Mouse (Mus musculus): ENCODE results near the gene Gm7029. TPM values are rescaled to one million over a fixed set of nuclear protein-coding genes. Genes with fewer than 3 reads are reported as not detected.

Gm7029 gene
- total and polyA plus RNA-seq, 2 experiments from 2014 or later = not detected

DNA sequence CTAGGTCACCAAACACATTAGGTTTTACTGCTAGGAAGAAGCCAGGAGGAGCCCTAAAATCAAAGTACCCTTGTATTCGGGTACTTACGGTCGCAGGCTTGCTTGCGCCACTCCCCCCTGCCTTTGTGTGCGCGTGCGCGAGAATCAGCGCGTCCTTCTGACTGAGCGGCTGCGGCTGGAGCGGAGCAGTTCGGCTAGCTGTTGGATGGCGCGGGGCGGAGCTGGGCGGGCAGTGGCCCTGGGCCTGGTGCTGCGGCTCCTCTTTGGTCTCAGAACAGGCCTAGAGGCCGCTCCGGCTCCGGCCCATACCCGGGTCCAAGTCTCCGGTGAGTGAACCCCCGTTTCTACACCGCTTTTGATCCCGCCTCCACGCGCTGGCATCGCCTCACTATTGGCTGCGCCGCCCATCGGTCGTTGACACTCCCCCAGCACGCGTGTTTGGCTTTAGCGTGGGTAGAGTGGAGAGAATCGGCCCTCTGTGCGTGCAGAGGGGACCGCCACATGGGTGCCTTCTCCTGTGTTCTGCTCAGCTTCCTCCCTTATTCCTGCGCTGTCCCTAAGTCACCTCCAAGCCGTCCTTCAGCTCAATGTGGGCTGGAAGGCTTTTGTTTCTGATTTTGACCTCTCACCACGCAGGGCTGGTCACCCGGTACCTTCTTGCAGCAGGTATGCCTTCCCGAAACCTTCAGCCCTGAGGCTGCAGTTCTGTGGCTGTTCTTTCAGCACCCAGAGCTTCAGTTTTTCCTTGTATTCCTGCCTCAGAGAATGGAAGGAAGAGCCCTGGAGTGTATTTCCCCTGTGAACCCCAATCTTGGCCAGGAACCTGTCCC lies 30.5 kb upstream of the Gm7029 start, which contains the start of gene Cd320:
TSS of gene Cd320 (plus strand) at position 126 of the 830 bp plus-strand sequence.
- WGBS = under 1% methylated on average over 45 of the region's 45 CpGs
- TF ChIP-seq CTCF (IDR thresholded peaks at IDR 0.05; ENCODE audit: low read depth) = peak; percentile 55

GRCm38 (mm10) chr17:33844196-33844595 lies 29.4 kb upstream of the Gm7029 start:
- 57% methylated on average over 1 of the region's 1 CpGs for WGBS
- Histone ChIP-seq H3K27ac (ENCODE audit: low read depth, low read length) (no peak overlapping the region), H3K9me3 (ENCODE audit: low read length) (no peaks in the 10 kb centered on the region), H3K36me3 (ENCODE audit: insufficient read depth) (peaks cover 20% of the 10 kb centered on the region), H3K4me3 (ENCODE audit: low read depth, low read length) (no peak overlapping the region), H3K27me3 (ENCODE audit: insufficient read depth, low read length) (no peaks in the 10 kb centered on the region), H3K9ac (peak overlapping the region; percentile 70), H3K4me2 (ENCODE audit: low read depth) (peak overlapping the region; percentile 87), H3K4me1 (ENCODE audit: insufficient read depth) (peaks cover 10% of the 10 kb centered on the region)
- DNase-seq = no peak
- ATAC-seq = no peak
- no peak for TF ChIP-seq CTCF (IDR thresholded peaks at IDR 0.05; ENCODE audit: low read depth)

More for the DNA sequence above, 30.5 kb upstream of the Gm7029 start, which contains the start of gene Cd320:
- no peaks in the 10 kb centered on the region for H3K9me3 ChIP-seq (ENCODE audit: low read length)
- H3K36me3 ChIP-seq (ENCODE audit: insufficient read depth) = peaks cover 17% of the 10 kb centered on the region
- peak within 1 kb of the TSS; percentile 74 for H3K4me3 ChIP-seq (ENCODE audit: low read depth, low read length)
- H3K9ac ChIP-seq = peak within 1 kb of the TSS; percentile 70
- peak within 1 kb of the TSS; percentile 80 for H3K27ac ChIP-seq (ENCODE audit: low read depth, low read length)
- H3K4me1 ChIP-seq (ENCODE audit: insufficient read depth) = peaks cover 10% of the 10 kb centered on the region
- peak within 1 kb of the TSS; percentile 87 for H3K4me2 ChIP-seq (ENCODE audit: low read depth)
- ATAC-seq = peak; percentile 97
- no peaks in the 10 kb centered on the region for H3K27me3 ChIP-seq (ENCODE audit: insufficient read depth, low read length)
- DNase-seq = peak; percentile 96

DNA sequence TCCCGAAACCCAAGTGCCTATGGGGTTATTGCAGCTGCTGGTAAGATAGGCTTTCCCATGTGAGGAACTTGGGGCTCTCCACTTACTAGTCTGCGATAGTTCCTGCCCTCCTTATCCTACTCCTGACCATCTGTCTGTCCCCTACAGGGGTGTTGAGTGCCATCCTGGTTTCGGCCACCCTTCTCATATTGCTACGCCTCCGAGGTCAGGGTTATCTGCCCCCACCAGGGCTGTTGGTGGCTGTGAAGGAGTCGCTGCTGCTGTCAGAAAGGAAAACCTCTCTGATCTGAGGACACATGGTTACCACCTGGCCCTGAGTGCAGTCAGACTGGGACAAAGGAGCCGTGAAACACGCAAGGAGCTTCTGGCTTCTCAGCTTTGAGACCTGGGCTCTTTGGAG lies 25.5 kb upstream of the Gm7029 start:
- DNase-seq (no peak), ATAC-seq (no peak)
- no peak overlapping the region for H3K9ac ChIP-seq
- no peaks in the 10 kb centered on the region for H3K9me3 ChIP-seq (ENCODE audit: low read length)
- no peak for TF ChIP-seq CTCF (IDR thresholded peaks at IDR 0.05; ENCODE audit: low read depth)
- H3K27ac ChIP-seq (ENCODE audit: low read depth, low read length) = no peak overlapping the region
- peaks cover 25% of the 10 kb centered on the region for H3K36me3 ChIP-seq (ENCODE audit: insufficient read depth)
- peaks cover 10% of the 10 kb centered on the region for H3K4me1 ChIP-seq (ENCODE audit: insufficient read depth)
- no peaks in the 10 kb centered on the region for H3K27me3 ChIP-seq (ENCODE audit: insufficient read depth, low read length)
- H3K4me2 ChIP-seq (ENCODE audit: low read depth) = no peak overlapping the region
- WGBS = 95% methylated on average over 8 of the region's 8 CpGs
- H3K4me3 ChIP-seq (ENCODE audit: low read depth, low read length) = no peak overlapping the region

GRCm38 (mm10) chr17:33851331-33851730 lies 22.3 kb upstream of the Gm7029 start:
- no peaks in the 10 kb centered on the region for H3K27me3 ChIP-seq (ENCODE audit: insufficient read depth, low read length)
- no peak overlapping the region for H3K9ac ChIP-seq
- ATAC-seq (no peak), DNase-seq (no peak)
- WGBS = 74% methylated on average over 1 of the region's 1 CpGs
- no peak overlapping the region for H3K27ac ChIP-seq (ENCODE audit: low read depth, low read length)
- no peak overlapping the region for H3K4me3 ChIP-seq (ENCODE audit: low read depth, low read length)
- no peaks in the 10 kb centered on the region for H3K9me3 ChIP-seq (ENCODE audit: low read length)
- H3K36me3 ChIP-seq (ENCODE audit: insufficient read depth) = peaks cover 25% of the 10 kb centered on the region
- no peak for TF ChIP-seq CTCF (IDR thresholded peaks at IDR 0.05; ENCODE audit: low read depth)
- no peaks in the 10 kb centered on the region for H3K4me1 ChIP-seq (ENCODE audit: insufficient read depth)
- no peak overlapping the region for H3K4me2 ChIP-seq (ENCODE audit: low read depth)

DNA sequence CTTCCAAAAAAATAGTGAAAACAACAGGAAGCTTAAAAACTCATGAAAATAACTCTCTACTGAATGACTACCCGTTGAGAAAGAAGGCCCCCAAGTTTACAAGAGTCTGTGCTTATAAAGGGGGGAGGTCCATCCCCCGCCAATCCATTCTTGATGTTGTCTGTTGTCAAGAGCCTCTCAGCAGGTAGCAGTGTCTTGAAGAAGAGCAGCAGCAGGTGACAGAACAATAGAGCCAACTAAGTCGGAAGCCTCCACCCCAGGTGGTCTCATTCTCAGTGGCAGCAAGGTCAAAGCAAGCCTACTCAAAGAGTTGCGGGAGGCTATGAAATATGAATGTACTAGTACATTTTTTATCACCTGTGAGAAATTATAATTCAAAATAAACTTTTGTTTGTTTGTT lies 15.8 kb upstream of the Gm7029 start:
- Histone ChIP-seq H3K27ac (ENCODE audit: low read depth, low read length) (no peak overlapping the region), H3K36me3 (ENCODE audit: insufficient read depth) (no peaks in the 10 kb centered on the region), H3K9ac (no peak overlapping the region), H3K27me3 (ENCODE audit: insufficient read depth, low read length) (no peaks in the 10 kb centered on the region), H3K4me2 (ENCODE audit: low read depth) (no peak overlapping the region), H3K4me1 (ENCODE audit: insufficient read depth) (no peaks in the 10 kb centered on the region), H3K4me3 (ENCODE audit: low read depth, low read length) (no peak overlapping the region), H3K9me3 (ENCODE audit: low read length) (no peaks in the 10 kb centered on the region)
- WGBS = 63% methylated on average over 4 of the region's 4 CpGs
- ATAC-seq = no peak
- no peak for TF ChIP-seq CTCF (IDR thresholded peaks at IDR 0.05; ENCODE audit: low read depth)
- no peak for DNase-seq

GRCm38 (mm10) chr17:33865330-33866030 lies 8.2 kb upstream of the Gm7029 start:
- Histone ChIP-seq H3K36me3 (ENCODE audit: insufficient read depth) (no peaks in the 10 kb centered on the region), H3K4me1 (ENCODE audit: insufficient read depth) (no peaks in the 10 kb centered on the region), H3K9me3 (ENCODE audit: low read length) (no peaks in the 10 kb centered on the region), H3K4me3 (ENCODE audit: low read depth, low read length) (no peak overlapping the region), H3K4me2 (ENCODE audit: low read depth) (no peak overlapping the region), H3K27me3 (ENCODE audit: insufficient read depth, low read length) (no peaks in the 10 kb centered on the region), H3K27ac (ENCODE audit: low read depth, low read length) (no peak overlapping the region), H3K9ac (no peak overlapping the region)
- peak; percentile 44 for TF ChIP-seq CTCF (IDR thresholded peaks at IDR 0.05; ENCODE audit: low read depth)
- DNase-seq (peak; percentile 2), ATAC-seq (no peak)
- 43% methylated on average over 9 of the region's 9 CpGs for WGBS

- Histone ChIP-seq H3K27ac (ENCODE audit: low read depth, low read length) (no peak overlapping the region), H3K36me3 (ENCODE audit: insufficient read depth) (no peaks in the 10 kb centered on the region), H3K9me3 (ENCODE audit: low read length) (no peaks in the 10 kb centered on the region), H3K4me3 (ENCODE audit: low read depth, low read length) (no peak overlapping the region), H3K4me2 (ENCODE audit: low read depth) (no peak overlapping the region), H3K9ac (no peak overlapping the region), H3K4me1 (ENCODE audit: insufficient read depth) (no peaks in the 10 kb centered on the region), H3K27me3 (ENCODE audit: insufficient read depth, low read length) (no peaks in the 10 kb centered on the region)
- no peak for ATAC-seq
- DNase-seq = no peak
- TF ChIP-seq CTCF (IDR thresholded peaks at IDR 0.05; ENCODE audit: low read depth) = no peak
- WGBS = 84% methylated on average over 11 of the region's 11 CpGs
These were observed 774 bp downstream of the Gm7029 start for GRCm38 (mm10) chr17:33874411-33874810.

Data from forebrain, postnatal 0 days (tissue).